Mouse (Mus musculus): ENCODE measurements at regions not wholly inside any gene's neighbourhood (a gene's known extent, or its start where the extent isn't known, plus 50 kb on each side); places are given as distances from the start of the nearest gene placed in this dataset.

DNA sequence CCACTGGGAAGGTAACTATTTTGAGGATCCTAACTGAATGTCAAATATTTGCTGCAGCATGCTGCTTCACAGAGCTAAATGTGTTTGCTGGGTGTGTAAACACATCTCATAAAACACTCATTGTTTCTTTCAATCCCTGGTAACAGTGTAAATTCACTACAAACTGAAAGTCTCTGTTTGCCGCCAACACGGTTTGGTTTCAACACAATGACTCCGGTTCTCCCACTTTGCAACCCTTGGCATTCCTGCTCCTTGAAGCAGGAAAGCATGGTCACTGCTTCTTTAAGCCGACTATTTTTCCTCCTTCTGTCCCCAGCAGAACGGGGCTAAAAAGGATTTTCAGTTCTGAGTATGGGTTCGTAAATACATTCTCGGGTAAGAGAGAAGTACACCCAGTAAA lies 328.3 kb downstream of the Klf6 start:
- DNase-seq = no peak

DNA sequence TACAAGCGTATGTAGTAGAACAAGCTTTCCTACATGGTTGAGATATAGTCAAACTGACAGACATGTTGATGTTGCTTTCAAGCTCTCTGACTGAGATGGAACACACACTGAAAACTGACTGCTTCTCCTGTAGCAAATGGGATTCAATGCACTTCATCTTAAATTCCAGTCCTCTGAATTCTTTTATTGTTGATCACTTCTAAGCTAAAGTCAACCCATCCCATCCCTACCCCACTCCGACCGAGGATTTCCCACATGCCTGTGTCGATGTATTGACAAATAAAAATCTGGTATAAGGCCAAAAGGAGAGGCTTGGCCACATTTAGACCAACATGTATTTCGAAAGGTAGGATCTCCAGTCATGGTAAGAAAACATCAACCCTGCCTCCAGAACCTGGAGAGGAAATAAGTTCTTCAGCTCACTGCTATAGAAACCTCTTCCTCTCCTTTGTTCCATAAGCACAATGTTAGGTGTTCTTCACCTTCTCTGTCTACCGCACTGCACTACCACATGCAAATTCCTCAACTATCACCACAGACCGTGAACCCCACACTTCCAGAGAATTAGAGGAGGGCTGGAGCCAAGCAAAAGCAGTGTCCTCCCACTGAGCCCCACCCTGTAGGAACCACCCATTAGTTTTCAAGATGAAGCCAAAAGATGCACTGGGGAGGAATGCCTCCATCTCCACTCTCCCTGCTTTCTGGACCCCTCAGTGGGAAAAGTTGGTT lies 330.1 kb downstream of the Klf6 start:
- DNase-seq = no peak

DNA sequence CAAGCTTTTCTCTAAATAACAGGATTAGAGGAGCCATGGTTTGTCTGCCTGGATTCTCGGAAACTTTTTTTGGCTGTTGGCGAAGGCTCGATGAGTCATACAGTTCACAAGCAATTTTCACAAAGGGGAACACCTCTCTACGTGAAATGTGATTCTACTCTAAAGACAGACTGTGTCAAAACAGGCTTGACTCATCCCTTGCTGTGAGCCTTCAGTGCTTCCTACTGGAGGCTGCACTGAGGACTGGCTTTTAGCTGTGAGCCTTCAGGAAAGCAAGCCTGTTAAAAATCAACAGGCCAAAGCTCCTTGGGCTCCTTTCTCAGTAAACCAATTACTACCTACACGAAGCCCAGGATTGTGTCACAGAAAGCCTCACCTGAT lies 330.6 kb downstream of the Klf6 start:
- no peak for DNase-seq

DNA sequence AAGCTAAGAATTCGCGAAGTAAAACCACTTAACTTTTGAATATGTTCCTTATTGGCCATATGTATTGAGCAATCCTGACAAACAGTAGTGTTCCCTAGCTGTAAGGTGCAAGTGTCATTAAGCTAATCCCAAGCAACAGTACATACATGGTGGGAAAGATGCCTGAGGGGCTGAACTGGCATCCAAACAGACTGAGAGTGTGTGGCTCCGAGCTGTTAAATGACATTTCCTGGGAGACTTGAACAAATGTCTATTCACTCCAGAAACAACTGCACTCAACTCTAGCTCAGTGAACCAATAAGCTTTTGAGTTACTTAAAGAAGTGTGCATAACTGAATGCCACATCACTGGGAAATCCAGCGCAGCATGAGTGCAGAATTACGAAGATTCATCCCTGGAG lies 335.4 kb downstream of the Klf6 start:
- DNase-seq = no peak

DNA sequence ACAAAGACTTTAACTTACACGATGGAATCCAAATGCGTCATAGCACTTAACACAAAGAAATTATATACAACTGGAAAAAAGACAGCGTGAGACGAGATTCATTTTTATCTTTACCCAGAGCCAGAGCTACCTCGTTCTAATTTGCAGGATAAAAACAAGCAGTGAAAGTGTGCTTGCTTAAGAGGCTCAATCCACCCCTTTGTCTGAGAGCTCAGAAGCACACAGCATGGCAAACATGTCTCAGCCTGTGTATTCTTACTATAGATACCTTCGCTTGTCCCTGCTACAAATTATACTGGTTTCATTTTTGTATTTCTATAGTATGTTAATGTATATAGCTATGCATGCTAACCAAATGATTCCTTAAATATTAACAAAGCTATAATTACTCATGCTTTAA lies 337.8 kb downstream of the Klf6 start:
- no peak for DNase-seq

DNA sequence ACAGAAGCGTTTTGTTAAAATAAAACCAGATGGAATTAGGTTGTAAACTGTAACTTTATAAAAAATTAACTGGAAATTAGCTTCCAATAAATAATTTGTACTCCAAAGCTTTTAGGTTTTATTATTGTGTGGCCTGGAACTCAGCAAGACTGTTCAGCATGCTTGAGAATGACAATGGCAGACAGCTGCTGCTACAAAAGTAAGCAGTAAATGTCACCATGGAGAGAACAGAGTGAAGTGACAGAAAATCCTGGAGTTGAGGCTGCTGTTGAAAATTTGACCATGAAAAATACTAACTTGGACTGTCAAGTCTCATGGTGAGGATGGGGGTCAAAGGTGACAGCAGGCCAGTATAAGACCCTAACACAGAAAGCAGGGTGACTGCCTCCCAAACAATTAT lies 340.2 kb downstream of the Klf6 start:
- no peak for DNase-seq

DNA sequence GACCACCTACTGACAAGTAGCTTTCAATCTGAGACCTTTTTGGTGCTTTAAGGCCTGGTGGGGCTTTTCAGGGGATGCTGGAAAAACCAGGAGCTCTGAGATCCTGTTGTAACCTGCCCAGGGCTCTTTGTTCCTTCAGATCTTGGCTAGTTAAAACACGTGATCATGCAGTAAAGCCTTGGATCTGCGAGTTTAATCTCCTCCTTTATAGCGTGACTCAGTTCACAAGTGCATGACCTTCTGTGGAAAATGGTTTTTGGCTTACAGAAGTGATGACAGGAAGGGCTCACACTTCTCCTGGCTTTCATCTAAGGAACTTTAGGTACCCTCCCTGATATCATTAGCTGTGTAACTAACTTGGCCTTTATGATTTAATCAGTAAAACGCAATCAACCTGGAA lies 343.1 kb upstream of the Pitrm1 start:
- DNase-seq = no peak

DNA sequence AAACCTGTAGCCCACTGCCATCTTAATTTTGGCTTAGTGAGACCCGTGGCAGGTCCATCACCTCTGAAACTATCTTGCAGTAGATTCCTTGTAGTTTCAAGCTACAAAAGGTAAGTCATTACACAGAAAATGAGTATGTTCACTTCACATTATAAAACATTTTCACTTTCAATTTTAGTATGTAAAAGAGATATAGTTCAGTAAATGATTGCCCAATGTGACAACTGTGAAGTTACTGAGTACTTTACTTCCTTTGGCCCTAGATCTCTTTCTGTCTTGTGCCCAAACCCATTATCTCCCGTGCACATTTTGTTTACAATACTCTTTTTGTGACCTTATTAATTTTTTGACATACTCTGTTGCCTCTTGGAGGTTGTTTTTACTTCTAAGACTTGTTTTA lies 335.4 kb upstream of the Pitrm1 start:
- DNase-seq = no peak

DNA sequence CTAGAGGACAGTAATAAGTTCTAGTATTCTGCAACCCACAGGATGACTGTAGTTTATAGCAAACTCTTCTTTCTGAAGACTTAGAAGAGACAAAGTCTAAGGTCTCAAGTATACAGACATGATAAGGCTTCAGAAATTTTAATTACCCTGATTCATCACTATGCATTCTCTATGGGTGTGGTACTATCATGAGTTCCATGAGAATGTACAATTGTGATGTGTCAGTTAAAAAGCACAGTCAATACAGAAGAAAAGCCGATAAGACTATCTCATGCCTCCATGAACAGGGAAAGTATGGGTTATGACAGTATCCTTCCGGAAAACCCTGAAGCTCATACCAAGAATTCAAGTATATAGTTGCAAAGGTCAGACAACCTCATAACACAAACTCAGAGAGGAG lies 333.8 kb upstream of the Pitrm1 start:
- DNase-seq = no peak

DNA sequence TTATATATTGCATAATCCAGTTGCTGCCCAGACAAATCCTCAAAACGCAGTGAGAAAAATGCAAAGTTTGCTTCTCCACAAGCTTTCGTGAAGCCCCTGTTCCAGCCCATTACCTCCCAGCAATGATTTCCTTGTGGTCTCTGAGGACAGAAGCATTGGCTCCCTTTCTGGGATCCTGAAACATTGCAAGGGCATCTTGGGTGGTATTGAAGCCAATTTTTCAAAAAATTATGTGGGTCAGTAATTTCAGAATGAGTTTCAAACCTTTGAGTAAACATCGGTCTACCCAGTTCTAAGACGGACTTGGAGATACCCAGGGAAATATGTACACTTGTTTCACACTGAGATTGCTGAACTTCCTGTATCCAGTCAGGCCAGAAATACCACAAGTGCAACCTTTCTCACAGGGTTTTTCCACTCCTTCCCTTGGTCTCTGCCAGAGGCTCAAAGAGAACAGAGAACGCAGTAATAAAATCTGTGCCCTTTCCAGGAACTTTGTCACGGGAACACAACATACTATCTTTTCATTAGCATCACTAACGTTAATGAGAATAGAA lies 321.8 kb upstream of the Pitrm1 start:
- DNase-seq = no peak

DNA sequence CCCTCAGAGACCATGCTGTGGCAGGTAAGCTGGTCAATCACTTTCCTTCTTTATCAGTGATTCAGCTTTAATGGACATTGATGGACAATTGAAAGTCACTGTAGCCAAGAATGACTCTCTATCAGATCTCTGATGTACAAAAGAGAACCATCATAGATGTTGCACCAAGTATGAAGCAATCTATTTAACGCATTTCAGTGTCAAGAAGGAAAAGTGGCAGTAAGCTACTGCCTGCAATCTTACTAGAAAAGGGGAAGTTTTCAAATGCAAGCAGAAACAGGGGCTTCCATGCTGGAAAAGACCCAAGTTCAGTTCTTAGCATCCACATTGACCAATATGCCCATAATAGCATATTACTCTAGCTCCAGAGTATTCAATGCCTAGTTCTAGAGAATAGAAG lies 319.7 kb upstream of the Pitrm1 start:
- DNase-seq = no peak

DNA sequence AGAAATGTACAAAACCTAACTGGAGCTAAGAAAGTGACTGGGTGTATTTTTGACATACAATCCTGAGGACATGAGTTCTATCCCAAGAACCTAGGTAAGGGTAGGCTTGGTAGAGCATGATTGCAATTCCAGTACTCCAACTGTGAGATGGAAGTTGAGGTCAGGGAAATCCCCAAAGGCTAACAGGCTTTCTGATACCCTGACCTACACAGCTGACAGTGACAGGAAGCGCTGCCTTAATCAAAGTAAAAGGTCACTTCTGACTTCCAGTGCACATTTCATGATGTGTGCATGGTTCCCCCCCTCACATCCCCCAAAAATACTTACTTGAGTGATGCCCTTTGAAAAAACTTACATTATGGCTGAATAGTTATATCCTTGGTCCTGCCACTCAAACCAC lies 312.6 kb upstream of the Pitrm1 start:
- no peak for DNase-seq

DNA sequence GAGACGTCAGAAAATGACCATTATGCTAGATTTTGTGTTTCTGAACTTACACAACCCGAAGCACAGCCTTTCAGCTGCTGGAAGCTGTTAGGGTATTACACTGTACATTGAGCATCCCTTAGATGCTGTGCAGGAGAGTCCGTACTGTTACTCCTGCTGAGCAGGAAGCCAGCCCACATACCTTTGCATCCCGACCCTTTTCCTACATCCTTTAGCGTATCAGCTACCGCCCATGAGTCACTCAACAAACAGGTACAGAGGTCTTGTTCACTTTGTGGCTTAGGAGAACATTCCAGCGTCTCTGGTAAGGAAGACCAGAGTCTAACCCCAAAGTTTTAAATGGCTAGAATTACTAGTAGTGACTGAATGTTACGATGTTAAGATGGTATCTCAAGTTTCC lies 311.4 kb upstream of the Pitrm1 start:
- no peak for DNase-seq

DNA sequence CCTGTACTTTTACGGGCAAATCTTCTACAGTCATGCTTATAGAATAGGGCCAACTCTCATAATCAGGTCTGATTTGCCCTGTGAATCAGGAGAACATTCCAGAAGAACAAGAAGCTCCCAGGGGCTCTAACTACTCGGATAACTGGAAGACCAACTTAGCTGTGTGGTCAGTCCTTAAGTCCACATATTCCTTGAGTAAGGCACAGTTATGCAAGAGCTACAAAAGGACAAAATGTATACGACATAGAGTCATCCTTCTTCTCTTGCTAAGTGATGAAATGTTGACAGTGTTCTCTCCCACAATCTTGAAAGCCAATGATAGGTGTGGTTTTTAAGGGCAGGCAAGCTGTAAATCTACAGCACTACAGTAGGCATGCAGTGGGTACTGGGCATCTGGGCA lies 310.7 kb upstream of the Pitrm1 start:
- no peak for DNase-seq

DNA sequence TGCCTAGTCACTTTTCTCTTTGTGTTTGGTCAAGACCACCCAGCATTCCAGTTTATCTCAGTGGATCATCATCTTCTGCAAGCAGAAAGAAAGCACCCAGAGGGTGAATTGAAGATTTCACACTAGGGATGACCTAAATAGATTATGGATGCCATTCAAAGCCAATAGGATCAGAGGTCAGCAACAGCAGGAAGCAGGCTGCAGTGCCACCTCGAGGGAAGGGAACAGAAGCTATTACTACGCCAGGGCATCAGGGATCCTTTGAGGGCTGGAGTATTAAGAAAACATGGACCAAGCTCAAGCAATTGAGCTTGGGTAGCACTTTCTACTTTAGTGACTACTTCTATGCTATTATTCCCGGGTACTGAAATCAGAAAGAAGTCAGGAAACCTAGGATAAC lies 307.1 kb upstream of the Pitrm1 start:
- DNase-seq = no peak

DNA sequence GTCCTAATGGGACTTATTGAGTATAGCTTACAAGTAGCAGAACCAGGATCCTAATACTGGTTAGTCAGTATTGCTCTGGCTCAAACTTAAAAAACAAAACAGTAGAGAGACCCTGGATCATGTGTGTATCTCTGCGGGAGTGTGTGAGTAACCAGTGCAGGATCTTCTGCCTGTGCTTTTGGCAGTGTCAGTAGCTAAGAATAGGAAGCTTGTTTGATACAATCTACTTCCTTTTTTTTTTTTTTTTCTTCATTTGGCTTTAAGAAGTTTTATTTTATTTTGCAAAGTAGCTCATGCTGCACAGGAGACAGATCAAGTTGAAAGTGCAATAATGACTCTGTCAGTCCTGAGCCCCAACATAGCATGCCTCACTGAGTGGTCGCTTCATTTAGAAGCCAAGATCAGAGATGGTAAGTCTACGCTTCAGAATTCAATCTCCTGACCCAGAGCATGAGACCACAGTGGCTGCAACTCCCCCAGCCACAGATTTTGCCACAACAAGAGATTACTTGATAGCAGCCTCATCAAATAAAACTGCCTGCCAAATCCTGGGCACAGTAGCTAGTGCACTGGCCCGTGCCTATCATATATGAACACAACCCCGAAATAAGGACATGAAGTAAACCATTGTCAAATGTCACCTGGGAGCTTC lies 306.4 kb upstream of the Pitrm1 start:
- DNase-seq = no peak

DNA sequence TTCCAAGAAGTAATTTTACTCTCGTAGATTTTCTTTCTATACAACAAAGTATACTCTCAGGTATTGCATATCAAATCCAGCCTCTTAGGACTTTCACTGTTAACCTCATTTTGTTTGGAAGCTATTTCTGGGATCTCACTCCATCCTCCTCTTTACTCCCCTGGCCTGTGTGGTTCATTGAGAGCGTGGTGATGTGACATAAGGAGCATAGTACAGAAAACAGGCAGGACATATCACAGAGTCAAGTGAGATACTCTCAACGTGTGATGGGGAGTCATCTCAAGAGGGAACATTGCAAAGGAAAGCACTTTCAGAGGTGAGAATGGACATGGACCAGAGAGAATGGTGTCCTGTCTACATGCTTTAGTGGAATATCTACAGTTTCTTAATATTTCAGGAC lies 297.8 kb upstream of the Pitrm1 start:
- no peak for DNase-seq

DNA sequence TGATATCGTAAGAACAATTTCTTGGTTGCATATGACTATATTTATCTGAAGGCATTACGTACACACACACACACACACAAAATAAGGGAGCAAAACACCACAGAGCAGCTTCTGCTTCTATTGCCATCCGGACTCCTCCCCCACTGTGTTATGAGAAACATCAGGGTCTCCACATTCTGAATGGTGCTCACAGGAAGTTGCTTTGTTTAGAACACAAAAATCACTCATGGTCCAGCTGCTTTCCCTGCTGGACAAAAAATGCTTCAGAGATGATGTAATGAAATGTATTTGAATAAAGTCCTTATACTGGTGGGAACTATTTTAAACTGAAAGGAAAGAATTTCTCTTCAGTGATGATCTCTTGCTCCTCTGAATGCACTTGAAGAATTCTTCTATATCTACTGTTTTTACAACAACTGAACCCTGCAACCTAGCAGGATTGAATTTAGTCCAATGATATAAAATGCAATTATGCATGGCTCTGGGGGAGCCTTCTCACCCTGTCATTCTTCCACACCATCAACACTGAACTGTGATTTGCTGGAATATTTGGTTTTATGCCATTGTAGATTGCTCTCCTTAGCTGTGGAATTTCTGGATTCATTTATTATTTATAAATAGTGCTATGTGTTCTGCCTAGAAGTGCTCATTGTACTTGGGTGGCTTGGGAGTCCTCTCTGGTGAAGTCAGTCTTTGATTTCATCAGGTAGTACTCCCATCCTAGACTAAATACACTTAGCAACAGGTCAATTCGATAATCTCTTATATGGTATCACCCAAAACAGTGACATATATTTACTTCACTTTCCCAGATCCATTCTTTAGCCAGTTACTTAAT lies 296.7 kb upstream of the Pitrm1 start:
- no peak for DNase-seq

DNA sequence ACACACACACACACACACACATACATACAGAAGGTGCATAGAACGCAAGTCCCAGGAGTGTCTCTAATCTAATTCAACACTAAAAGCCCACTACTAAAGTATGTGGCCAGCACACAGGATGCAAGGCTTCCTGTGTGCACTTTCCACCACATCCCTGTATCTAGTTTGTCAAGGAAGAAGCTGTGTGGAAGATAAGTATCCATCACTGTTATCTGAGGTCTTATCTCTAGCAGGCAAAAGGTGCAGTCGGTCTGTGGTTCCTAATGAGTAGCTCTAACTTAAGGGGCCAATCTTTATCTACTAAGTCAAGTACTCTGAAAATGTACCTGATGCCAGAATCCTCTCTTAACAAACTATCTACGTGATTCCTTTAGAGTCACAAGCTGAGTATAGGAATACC lies 295.8 kb upstream of the Pitrm1 start:
- DNase-seq = no peak

DNA sequence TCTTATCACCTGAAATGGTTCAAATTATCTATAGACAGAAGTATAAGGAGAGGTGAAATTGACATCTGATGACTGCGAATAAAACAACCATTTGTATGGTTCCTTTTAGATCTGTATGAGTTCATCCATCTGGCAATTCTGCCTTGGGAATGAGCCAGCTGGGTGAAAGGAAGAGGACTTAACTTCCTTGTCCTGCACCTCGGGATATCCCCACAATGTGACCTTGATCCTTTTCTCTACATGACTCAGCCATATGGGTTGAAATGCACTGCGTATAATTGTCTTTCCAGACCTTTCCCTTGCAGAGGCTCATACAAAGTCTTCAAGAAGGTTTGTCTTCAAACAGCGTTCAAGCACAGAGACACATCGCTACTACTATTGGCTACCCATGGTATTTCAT lies 292.6 kb upstream of the Pitrm1 start:
- no peak for DNase-seq

DNA sequence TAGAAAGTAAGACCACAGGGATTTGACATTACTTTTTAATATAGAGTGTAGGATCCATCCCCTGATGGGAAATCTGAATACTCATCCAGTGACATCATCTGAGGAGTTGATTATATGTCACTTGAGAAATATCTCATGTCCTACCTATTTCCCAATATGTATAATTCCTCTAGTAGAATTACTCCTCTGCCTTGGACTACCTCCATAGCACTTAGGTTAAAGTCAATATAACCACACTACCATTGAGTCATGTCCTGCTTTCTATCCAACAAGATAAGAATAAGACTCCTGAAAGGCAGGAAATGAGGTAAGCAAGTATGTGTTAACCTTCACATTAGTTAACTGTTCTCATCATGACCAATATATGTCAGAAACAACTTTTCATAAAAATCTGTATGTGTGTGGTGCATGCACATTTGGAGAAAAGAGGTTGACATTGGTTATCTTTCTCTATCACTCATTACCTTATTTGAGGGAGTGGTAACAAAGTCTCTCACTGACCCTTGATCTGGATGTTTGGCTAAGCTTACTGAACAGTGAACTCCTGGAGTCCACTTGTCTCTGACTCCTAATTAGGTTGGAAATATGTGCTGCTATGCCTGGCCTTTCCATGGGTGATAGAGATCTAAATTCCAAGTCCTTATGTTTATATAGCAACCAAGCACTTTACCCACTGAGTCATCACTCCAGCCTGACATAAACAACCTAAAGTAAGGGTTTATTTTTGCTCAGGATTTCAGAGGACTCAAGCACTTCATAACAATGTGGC lies 292.0 kb upstream of the Pitrm1 start:
- no peak for DNase-seq

DNA sequence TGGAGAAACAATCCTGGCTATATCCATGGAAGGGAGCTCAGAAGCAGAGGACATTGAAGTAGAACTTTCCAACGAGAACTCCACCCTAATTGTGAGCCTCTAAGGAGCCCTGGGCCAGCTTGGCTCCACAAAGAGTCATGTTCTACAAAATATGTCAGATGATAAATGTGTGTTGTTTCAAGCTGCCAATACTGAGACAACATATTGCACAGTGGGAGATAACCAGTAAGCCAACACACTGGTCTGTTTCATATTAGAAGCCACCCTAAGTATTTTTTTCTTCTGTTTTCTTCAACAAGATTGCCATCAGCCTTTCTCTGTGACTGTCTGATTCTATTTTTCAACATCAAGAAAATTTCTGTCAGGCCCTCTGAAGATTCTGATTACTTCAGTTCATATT lies 289.5 kb upstream of the Pitrm1 start:
- DNase-seq = no peak

DNA sequence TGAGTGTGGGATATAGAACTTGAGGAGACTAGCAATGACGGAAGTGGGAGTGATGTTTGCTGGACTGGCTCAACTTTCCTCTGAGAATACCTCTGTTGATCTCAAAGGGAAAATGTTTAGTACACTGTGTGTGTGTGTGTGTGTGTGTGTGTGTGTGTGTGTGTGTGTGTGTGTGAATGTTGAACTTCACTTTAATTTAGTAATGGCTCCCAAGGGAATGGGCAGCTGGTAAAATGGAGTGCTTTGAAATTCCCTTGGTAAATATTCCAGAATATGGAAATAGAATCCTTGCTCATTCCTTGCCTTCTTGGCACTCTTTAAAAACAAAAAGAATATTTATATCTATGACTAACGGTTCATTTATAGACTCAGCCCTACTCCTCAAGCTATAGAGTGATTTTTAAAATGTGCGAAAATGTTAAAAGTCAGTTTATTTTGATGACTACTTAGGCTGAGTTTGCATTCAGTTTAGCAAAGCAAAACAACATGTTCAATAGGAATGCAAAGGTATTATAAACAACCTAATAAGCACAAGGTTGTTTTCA lies 287.6 kb upstream of the Pitrm1 start:
- no peak for DNase-seq

All from cerebellum, adult 8-10 months (tissue).